Mouse (Mus musculus): ENCODE measurements around the gene Tgfb3.

Tgfb3 gene

DNA sequence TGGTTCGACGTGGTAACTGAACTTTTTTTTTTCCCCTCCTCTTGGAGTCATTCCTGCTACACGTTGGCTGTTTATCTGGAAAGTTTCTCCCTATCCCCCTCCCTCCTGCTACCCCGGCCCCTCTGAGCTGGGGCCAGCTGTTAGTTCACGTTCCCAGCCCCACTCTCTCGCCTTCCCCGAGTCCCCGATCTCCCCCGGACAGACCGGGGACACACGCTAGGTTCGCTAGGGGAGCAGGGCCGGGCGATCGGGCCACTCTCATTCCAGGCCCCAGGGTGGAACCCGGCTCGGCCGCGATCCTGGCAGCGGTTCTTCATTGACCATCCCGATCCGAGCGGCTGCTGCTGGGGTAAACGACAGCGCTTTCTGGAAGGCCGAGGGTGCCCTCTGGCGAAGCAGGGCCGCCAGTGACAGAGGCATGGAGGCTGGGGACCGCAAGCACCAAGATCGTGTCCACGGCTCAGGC, 394 bp upstream of the Tgfb3 start:
- in situ Hi-C loops (cut with MboI): loop anchor here (5.0 kb wide), 3 partner anchors 87 to 207 kb away; no protein-coding TSS in a partner anchor

DNA sequence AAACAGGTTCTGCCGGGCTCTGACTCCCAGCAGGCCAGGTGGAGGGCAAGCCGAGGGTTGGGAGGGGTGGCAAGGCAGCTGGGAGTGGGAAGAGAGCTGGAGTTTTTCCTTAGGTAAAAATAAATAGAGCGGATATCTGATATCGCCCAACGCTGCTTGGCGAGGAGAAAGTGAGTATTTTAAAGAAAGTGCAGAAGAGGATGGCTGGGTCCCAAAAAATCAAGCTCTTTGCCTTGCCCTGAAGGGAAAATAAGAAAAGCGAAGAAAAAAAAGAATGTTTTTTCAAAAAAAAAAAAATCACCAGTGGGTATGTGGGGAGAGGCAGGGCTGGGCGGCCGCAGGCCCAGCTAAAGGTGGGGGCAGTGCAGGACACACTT, 677 bp downstream of the Tgfb3 start:
- in situ Hi-C loops (cut with MboI): loop anchor here (5.0 kb wide), 3 partner anchors 86 to 206 kb away; no protein-coding TSS in a partner anchor

DNA sequence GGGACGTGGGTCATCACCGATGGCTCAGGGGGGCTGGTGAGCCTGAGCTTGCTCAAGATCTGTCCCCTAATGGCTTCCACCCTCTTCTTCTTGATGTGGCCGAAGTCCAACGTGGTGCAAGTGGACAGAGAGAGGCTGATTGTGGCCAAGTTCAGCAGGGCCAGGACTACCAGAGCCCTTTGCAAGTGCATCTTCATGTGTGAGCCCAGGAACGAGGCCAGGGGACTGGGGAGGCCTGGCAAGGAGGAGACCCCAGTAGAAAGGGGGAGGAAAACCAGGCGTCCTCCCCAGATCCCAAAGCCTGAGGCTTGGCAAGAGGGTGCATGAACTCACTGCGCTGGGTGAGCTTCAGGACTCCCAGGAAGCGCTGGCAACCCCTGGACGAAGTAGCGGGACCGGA, 1.1 kb downstream of the Tgfb3 start:
- in situ Hi-C loops (cut with MboI): loop anchor here (5.0 kb wide), 3 partner anchors 85 to 205 kb away; no protein-coding TSS in a partner anchor

DNA sequence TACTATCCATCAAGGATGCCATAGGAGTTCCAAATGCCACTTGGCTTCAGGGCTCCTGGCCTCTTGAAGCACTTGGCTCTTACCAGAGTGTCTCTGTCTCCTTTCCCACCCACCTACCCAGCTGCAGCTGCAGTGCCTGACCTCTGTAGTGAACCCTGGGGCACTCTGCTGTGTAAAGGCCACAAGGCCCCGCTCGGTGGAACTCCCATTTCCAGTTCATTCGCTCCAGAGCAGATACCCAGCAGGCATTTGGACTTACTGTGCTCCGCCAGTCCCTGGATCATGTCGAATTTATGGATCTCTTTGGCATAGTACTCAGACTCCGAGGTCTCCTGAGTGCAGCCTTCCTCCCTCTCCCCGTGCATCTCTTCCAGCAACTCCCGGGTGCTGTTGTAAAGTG, 1.5 kb downstream of the Tgfb3 start:
- in situ Hi-C loops (cut with MboI): loop anchor here (5.0 kb wide), 3 partner anchors 85 to 205 kb away; no protein-coding TSS in a partner anchor

DNA sequence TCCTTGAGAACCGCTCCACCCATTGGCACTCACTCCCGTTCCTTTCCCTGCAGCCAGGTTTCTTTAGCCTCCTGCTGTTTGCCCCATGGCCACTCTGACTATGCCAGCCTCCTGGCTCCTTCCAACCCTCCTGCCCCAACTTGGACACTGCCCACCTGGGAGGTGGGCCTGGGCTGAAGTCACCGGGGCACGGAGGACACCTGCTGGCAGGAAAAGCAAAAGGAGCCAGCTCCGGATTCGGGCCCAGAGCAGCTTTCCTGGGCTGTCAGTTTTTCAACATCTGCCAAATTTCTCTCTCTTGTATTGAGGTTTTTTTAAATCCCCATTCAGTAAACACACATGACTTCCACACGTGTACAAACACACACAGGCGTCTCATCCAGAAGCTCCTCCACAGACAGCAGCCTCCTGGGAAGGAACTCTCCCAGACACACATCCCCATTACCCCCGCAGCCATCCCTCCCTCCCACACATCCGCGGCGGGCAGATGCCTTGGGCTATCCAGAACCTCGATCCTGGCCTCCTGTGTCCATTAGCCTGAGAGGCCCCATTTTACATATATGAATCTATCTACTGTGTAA, 2.4 kb downstream of the Tgfb3 start:
- in situ Hi-C loops (cut with MboI): loop anchor here (5.0 kb wide), 3 partner anchors 84 to 204 kb away; no protein-coding TSS in a partner anchor

DNA sequence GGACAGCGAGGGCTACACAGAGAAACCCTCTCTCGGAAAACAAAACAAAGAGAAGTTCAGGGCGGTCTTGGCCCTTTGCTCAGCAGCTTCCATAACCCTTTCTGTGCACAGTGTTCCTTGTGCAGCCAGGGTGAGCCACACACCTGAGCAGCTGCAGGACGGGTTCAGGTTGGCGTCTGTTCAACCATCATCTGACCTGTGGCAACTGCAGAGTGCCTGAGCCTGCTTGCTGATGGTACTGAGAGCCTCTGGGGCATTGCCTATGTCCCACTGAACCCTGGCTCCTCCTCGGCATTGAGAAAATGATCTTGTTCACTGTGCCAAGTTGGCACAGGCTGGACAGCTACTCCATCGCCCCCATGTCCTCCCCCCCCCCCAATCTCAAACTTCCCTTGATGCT, 3.5 kb downstream of the Tgfb3 start:
- in situ Hi-C loops (cut with MboI): loop anchor here (5.0 kb wide), 3 partner anchors 83 to 203 kb away; no protein-coding TSS in a partner anchor

DNA sequence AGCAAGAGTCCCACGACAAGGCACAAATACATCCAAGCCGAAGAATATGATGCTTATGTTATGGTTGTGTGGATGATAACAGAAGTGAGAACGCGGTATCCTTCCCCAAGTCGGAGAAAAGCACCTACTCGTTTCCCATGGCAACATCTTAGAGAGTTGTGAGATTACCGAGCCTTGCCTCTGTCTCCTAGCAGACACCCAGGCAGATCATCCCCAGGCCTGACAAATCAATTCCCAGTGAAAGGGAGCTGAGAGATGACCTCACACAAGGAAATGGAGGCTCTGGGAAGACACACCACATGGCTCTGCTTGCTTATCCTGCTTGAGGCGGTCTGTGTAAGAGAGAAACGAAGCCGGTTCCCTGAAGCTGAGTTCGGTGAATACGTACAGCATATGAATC, 4.2 kb downstream of the Tgfb3 start:
- in situ Hi-C loops (cut with MboI): loop anchor here (5.0 kb wide), 3 partner anchors 82 to 202 kb away; no protein-coding TSS in a partner anchor

DNA sequence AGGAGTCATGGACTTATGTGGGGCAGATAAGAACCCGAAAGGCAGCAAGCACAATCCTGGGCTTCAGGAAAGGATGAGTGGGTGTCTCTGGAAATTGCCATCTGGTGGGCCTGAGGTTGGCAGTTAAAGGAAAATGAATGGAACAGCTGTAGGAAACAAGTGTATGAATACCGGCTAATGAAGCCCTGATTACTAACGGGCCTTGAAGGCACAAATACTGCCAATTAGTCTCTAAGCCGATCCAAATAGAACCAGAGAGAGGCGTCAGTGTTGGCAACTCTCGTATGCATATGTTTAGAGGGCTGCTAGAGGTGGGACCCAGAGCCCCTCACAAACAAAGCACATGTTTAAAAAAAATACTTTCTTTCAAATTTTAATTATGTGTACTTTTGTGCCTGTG, 7.4 kb downstream of the Tgfb3 start:
- in situ Hi-C loops (cut with MboI): no loop called here

DNA sequence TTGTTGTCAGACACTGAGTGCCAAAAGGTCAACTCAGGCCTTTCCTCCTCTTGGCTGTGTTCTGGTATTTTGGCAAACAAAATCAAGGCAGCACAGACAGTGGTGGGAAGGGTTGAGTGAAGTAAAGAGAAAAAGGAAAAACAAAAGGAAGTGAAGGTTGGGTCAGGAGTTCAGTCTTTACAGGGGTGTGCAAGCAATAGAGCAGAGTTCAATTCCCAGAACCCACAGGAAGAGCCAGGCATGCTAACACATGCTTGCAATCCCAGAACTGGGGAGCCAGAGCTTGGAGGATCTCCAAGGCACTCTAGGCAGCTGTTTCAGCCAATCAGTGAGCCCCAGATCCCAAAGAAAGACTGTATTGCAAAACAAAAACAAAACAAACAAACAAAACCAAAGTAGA, 14.0 kb downstream of the Tgfb3 start:
- in situ Hi-C loops (cut with MboI): no loop called here

DNA sequence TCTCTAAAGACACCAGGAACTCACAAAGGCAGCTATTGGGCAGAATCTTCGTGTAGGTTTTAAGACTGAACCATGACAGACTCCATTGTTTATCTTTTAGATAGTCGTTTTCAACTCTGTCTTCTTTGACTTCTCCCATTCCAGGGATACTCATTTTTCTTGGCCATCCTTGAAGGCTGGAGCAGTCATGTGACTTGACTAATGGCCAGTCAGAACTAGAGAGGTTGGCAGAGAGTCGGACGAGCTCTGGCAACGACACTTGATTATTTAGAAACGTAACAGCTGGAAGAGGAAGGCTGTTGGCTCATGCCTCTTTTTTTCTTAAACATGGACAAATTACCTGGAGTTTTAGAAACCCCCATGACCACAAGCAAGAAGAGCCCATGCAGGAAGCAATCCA, 19.5 kb downstream of the Tgfb3 start:
- in situ Hi-C loops (cut with MboI): no loop called here

DNA sequence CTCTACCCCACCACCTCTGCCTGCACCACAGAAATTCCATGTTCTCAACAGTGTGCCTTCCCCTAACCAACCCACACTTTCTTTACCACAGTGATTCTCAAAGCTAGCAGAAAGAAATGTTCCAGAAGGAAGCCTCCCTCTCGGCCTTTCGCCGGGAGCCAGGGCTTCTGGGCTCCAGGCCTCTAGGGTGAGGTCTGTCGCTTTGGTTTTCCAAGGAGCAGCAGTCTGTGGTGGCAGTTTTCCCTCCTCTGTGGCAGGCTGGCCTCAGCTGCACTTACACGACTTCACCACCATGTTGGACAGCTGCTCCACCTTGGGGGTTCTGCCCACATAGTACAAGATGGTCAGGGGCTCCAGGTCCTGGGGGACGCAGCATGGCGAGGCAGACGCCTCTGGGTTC, 21.3 kb downstream of the Tgfb3 start:
- in situ Hi-C loops (cut with MboI): no loop called here

DNA sequence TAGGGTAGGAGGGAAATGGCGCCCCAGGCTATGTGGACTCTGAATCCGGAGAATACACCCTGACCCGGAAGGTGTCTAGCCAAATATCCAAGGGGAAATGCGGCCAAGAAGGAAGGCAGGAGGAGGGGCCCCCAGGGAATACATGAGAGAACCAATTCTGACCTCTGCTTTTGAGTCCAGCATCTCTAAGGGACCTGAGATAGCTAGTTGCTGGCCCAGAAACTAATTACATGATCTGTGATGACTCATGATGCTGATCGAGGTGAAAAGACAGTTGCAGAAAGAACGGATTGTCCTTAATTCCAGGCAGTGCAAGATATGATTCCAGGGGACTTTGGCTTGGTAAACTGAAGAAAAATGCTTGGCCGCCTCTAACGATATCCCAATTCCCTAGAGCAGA, 21.9 kb downstream of the Tgfb3 start:
- in situ Hi-C loops (cut with MboI): no loop called here

DNA sequence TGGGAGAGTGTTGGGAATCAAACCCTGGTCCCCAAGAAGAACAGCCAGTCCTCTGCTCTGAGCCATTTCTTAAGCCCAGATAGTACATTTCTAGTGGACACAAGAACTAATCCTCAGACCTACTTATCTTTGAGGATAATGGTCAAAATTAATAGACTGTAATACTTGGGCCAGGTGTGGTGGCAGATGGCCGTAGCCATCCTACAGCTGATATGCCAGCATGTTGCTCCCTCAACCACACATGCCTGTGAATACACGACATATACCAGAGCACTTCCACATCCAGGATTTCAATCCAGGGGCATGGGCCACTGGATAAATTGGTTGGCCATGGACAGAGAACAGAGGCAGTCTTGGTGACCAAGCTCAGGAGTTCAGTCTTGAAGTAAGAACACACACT, 23.5 kb downstream of the Tgfb3 start:
- in situ Hi-C loops (cut with MboI): no loop called here

DNA sequence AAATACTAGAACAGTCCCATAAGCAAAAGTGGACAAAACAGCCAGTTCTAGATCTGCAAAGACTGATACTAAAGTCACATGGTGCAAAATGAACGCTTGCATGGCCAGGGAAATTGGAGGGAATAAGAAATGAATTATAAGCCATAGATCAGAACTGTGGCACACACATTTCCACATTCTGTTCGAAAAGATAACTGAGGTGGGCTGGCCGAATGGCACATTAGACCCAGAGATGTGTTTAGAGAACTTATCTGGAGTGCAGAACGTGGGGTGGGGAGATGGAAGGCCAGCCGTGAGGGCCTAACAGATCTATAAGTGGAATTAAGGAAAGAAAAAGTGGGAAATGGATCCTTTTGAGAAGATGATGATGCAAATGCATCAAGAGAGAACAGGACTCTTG, 27.4 kb downstream of the Tgfb3 start:
- in situ Hi-C loops (cut with MboI): no loop called here

DNA sequence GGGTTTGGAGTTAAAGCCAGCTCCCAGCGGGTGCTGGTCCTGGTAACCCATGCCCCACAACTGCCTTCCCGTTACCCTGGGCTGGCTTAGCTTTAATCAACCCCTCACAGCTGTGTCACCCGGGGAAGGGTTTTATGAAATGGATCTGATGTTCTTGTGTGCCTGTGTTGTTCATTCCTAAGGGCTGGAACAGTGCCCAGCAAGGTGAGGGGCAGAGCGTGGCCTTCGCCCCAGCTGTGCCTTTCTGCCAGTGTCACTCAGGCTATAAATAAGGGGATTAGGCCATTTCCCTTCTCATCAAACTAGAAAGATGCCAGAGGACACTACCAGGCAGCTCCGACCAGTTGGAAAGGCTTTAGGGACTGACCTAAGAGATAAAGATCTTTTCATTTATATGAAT, 29.0 kb downstream of the Tgfb3 start:
- in situ Hi-C loops (cut with MboI): no loop called here

DNA sequence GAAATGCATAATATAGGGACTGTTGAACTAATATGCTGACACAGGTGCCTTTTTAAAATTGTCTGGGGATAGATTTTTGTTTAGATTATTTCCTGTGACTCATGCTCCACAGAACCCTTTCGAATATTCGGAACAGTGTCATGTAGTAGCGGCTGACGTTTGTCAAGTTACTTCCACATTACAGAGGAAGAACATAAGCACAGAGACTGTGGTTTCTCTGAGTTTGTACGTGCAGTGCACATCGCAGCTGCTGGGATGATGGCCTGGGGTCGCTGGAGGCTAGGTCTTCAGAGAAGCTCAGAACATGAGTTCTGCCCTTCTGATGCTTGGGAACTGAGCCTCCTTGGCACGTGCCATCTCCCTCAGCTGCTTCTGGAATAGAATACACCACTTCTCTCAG, 31.5 kb downstream of the Tgfb3 start:
- in situ Hi-C loops (cut with MboI): no loop called here

DNA sequence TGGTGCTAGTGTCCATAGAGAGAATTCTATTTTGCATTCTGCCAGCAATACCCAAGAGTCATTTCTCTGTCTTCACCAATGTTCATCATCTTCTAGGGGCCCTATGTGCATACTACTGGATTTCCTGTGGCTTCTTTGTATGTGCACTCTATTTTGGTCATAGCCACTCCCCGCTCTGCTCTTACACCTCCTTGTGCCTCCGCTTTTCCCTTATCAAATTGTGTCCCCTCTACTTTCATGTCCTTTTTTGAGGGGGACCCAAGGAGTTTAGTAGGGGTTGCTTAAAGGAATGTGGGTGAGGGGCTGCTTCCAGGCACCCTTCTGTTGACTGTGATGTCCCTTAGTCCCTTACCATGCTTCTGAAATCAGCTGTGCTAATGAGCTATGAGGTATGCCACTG, 32.1 kb downstream of the Tgfb3 start:
- in situ Hi-C loops (cut with MboI): no loop called here

DNA sequence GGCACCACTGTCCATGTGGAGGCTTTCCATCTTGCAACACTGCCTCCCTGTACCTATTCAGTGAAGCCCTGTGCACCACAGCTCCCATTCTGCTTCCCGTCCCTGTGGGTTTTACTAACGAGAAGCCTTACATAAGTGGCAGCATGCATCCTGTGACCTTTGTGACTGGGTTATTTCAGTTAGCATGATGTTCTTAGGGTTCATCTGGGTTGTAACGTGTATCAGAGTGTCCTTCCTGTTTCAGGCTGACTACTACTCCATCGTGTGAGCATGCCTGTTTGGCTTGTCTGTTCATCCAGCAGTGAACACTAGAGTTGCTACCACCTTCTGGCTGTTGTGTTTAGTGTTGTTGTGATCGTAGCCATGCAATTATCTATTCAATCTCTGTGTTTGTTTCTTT, 32.7 kb downstream of the Tgfb3 start:
- in situ Hi-C loops (cut with MboI): no loop called here

DNA sequence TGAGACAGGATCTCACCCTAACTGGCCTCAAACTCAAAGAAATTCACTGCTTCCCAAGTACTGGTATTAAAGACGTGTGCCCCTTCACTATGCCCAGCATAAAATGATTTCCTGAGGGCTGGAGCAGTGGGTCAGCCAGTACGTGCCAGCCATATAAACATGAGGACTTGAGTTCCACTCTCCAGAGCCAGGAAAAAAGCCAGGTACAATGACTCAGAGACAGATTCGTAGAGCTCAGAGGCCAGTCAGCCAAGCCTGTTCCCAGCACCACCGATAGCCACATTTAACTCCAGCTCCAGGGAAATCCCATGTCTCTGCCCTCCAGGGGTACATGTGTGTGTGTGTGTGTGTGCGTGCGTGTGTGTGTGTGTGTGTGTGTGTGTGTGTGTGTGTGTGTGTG, 39.1 kb downstream of the Tgfb3 start:
- in situ Hi-C loops (cut with MboI): no loop called here

DNA sequence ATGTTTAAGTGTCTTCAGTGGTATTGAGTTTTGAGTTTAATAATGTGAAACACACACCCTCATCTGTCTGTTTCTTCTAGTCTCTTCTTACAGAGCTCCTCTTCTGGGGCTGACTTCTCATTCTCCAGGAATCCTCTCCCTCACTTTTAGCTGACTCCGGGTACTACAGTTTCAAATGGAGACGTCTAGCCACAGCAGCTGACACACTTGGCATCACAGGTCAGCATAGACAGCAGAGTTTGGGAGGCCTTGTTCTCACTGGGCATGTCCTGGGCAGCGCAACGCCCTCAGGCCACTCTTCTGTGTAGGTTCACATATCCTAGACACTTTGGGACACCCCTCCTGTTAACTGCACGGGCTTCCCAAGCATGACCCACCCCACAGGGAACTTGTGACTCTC, 39.8 kb downstream of the Tgfb3 start:
- in situ Hi-C loops (cut with MboI): no loop called here

DNA sequence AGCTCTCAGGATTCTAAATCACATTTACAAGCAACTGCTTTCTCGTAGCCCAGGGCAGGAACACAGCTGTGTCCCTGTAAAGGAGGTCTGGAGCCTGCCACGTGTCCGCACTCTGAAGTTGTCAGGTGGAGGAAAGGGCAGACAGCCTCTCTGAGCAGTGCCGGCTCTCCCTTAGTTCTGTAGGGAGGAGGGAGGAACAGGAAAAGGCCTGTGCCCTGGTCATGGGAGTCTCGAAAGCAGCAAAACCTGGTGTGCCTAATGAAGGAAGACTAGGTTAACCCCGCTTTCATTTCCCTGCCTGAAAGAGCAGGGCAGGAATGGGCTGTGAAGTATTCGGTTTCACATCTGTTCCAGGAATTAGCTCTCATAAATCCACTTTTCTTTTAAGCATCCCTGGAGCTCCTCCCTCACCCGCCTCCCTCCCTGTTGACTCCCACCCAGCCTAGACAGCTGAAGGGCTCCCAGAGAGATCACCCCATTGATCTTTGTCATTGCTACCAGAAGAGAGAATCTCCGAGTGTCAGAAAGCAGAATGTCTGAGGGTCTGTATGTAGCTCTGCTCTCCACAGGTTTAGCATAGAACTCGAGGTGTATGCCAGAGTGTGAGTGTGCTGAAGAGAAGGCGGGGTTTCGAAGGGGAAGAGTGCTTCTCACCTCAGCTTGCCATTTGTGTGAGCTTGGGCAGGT, 41.5 kb downstream of the Tgfb3 start:
- in situ Hi-C loops (cut with MboI): no loop called here

DNA sequence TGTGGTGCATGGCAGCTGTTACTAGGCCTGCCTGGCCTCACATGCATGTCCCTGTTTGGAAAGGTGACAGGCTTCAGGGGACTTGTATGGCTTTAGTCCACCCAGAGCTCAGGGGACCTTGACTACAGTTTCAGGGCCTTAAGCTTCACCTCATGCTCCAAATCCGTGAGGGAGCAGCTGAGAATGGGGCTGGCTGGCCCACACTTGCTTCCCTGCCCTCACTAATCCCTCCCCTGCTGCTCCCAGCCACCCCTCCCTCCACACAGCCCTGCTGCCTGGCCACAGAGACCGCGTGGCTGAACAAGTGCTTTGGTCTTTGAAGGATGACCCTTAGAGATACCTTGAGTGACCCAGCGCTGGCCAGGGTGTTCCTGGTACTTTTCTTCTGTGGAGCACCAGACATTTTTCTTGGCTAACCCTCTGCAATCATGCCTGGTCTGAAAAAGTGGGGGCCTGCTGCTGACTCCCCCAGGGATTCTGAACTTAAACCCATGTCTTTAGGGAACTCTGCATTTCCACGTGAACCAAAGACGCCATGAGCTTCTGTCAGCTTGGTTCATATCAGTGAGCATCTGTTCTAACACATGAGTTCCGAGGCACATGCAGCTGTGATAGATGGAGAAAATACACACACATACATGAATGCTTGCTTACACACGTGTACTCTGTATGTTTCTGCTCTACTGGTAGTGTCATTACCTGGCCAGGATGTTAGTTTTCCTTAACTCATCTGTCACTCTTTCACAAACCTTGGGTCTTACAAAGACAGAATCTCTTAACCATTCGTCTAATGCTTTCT, 42.3 kb downstream of the Tgfb3 start:
- in situ Hi-C loops (cut with MboI): no loop called here

DNA sequence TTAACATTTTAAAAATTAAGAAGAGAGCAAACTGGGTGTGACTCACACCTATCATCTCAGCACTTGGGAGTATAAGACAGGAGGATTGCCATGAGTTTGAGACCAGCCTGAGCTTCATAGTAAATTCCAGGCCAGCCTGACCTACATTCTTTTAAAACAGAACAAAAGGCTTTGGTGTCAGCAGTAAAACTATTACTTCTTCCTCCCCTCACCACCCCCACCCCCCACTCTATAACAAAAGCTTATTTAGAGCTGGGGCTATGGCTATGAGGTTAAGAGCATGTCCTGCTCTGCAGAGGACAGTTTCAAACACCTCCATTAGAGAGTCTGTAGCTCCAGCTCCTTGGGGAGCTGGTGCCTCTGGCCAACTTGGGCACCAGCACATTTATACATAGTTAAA, 43.3 kb downstream of the Tgfb3 start:
- in situ Hi-C loops (cut with MboI): no loop called here

All from mature B cell (primary cell).